Mouse (Mus musculus) MEL (cell line): ENCODE measurements at regions not wholly inside any gene's neighbourhood (a gene's known extent, or its start where the extent isn't known, plus 50 kb on each side); places are given as distances from the start of the nearest gene placed in this dataset.
"Not testable (repeated sequence)": the region's sequence is repeated elsewhere in the genome, so short reads cannot be mapped to it uniquely, and the experiment has no call there.

ENCODE experiments used
- CTCF ChIP-seq, 3 experiments: IDR thresholded peaks in 2 of 3; conservative IDR thresholded peaks in 1 of 3; 2 replicates each; pipeline ENCODE4 v1.5.1; 2011 to 2012; ENCODE audit warnings: low read length in 3 of 3, low read depth in 2 of 3, mild to moderate bottlenecking in 2 of 3, improper control_type of control experiment in 1 of 3, inconsistent platforms in 1 of 3, mixed read lengths in 1 of 3, moderate library complexity in 1 of 3; ENCODE audit not compliant: control insufficient read depth in 1 of 3, insufficient read depth in 1 of 3, poor library complexity in 1 of 3, severe bottlenecking in 1 of 3
- POLR2A ChIP-seq, 2 experiments: IDR thresholded peaks; 2 replicates each; pipeline ENCODE4 v1.6.1; 2011 to 2012; ENCODE audit warnings: low read length in 2 of 2, mild to moderate bottlenecking in 2 of 2, control low read depth in 1 of 2, improper control_type of control experiment in 1 of 2, low read depth in 1 of 2, moderate library complexity in 1 of 2; ENCODE audit not compliant: control insufficient read depth in 1 of 2, insufficient read depth in 1 of 2, poor library complexity in 1 of 2
- POLR2AphosphoS2 ChIP-seq: IDR thresholded peaks from 2 replicates; pipeline ENCODE4 v1.6.1; 2011; ENCODE audit warnings: low read length, improper control_type of control experiment

DNA sequence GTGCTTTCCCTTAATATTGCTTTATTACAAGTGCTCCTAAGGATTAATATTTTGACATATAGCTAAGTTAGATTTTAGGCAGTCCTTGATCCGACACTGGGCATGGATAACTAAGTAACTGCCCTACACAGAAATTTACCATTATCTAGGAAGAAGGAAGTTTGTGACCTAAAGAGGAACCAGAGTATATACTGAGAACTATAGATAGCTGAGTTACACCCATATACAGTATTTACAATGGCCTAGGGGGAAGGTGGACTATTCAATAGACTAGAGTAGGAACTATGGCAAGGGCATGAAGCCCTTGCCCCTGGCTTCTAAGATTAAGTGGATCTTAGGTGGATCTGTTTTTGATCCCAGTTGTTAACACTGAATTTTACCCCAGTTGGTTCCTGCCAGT, 1869.5 kb upstream of the Nudt12 start:
- TF ChIP-seq POLR2AphosphoS2; CTCF (IDR thresholded peaks at IDR 0.05 in 2 of 3, conservative IDR thresholded peaks at IDR 0.05 in 1 of 3; ENCODE audit: control insufficient read depth in 1 of 3, insufficient read depth in 1 of 3, low read depth in 2 of 3, low read length in 3 of 3, poor library complexity in 1 of 3, severe bottlenecking in 1 of 3); POLR2A (IDR thresholded peaks at IDR 0.05; ENCODE audit: control insufficient read depth in 1 of 2, insufficient read depth in 1 of 2, low read depth in 1 of 2, low read length in 2 of 2, poor library complexity in 1 of 2): not testable (repeated sequence)
